Mouse (Mus musculus): ENCODE measurements around the gene Pde1b.

The Pde1b gene

DNA sequence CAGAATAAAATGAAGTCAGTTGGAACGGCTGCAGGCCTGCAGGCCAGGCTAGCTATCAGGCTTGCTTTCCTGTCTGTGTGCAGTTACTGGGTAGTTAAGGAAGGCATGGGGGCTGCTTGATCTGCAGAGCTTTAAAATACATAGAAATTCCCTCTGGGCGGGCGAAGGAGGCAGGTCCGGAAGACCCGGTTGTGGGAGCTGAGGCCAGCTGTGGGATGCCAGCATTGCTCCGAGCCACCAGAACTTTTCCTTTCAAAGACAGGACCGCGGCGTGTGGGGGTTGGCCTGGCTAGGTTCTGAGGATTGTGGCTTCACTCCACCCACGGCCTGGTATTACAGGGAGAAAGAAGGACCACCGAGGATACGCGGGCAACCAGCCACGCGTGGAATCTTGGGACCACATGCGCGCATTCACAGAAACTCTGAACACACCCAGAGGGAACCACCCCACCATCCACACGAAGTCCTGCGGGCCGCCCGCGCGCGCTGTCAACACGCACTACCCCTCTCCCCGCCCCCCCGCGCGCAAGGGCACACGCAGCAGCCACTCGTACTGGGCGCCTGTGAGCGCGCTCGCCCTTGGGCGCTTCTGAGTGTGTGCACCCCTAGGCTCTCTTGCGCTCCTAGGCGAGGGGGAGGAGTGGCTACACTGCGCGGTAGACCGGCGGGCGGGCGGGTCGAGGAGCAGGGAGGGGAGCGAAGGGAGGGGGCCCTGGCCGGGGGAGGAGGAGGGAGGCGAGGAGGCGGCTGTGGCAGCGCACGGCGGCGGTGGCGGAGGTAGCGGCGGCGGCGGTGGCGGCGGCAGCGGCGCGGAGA, at the start of gene Pde1b:
TSS of gene Pde1b (plus strand) at position 600 of the 816 bp plus-strand sequence.
- no peak for DNase-seq (ENCODE audit: low read depth, low spot score)

DNA sequence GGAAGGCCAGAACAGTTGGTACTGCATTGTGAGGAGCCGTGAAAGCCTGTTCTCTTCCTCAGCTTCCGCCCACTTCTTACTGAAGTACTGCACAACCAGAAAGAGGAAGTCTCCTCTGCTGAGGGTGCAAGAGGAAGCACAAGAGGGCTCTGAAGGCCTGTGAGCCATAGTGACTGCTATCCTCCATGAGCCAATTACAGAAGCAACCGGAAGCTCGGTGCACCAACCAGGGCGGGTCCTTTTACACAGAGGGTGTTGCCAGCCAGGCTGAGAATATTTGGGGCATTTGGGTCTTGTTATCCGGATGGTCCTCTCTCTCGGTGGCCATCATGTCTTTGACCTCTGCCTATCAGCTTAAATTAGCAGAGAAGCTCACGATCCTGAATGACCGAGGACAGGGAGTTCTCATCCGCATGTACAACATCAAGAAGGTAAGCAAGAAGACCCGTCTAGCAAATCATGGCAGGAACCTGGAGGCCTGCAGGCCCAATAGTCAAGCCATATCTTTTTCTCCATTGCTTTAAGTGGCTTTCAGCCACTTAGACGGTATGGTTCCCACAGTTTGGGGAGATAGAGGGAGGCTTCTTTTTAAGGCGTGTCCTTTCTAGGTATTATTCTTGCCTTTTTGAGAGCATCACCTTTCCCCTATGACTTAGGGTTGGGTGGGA, 49.1 kb upstream of the Pde1b start, which contains the start of gene Nckap1l:
TSS of gene Nckap1l (plus strand) at position 244 of the 668 bp plus-strand sequence.
- DNase-seq (ENCODE audit: low read depth, low spot score): no peak

DNA sequence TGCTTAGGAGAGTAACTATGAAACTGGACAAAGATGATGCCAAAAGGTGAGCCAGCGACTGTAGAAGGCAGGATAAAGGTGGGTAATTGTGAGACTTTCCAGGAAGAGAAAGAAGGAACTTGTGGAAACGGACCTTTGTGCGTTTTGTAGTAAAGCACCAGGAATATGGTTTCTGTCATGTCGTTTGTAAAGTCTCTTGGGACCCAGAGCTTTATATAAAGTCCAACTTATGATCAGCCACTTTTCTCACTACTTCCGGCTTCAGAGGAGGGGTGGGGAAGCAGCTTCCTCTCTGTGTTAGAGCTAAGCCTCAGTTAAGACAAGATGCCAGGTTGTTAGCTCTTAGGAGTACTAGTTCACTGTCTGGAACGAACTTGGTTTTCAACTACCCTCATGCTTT, 48.4 kb upstream of the Pde1b start:
- DNase-seq (ENCODE audit: low read depth, low spot score): no peak

DNA sequence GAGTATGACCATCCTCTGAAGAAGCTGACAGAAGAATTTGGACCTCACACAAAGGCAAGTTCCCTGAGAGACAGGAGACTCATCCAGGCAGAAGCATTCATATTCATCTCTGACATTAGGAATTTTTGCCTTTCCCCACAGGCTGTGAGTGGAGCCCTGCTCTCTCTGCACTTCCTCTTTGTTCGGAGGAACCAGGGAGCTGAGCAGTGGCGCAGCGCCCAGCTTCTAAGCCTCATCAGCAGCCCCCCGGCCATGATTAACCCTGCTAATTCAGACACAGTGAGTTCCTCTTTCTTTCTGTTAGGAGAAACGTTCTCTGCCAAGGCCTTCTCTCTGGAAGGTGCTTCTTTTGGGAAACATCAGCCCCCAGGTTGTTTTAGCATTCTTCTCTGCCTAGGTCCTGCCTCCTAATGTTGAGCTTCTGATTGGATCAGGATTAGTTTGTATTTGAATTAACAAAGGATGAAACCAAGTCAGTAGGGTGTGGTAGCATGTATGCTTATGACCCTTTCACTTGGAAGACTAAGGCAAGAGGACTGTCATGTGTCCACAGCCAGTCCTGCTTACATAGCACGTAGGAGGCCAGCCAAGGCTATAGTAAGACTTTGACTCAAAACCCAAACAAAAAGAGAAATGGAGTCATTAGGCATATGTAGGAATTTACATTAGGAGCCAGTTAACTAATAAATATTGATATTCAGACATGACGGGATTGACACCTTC, 40.1 kb upstream of the Pde1b start:
- no peak for DNase-seq (ENCODE audit: low read depth, low spot score)

DNA sequence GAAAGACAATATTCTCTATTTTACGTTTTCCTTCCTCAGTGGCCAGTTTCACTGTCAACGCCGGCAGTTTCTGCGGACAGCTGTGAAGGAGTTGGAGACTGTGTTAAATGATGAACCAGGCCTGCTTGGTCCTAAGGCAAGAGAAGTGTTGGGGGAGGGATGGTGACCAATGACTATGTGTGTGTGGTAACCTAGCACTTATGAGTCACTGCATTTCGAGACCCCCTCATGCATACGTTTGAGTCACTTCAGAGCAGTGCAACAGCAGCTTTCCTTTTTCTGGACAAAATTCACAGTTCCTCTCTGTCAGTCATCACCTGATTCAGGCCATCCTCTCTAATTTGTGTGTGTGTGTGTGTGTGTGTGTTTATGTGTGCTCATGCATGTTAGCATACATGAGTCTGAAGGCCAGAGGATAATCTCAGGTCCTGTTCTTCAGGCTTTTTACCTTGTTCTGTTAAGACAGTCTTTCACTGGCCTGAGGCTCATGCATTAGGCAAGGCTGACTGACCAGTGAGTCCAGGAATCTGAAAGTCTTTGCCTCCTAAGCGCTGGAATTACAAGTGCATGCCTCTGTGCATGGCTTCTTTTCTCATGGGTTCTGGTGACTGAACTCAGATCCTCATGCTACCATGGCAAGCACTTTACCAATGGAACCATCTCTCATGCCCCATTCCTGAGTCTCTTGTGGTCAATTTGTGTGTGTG, 31.2 kb upstream of the Pde1b start:
- no peak for DNase-seq (ENCODE audit: low read depth, low spot score)

DNA sequence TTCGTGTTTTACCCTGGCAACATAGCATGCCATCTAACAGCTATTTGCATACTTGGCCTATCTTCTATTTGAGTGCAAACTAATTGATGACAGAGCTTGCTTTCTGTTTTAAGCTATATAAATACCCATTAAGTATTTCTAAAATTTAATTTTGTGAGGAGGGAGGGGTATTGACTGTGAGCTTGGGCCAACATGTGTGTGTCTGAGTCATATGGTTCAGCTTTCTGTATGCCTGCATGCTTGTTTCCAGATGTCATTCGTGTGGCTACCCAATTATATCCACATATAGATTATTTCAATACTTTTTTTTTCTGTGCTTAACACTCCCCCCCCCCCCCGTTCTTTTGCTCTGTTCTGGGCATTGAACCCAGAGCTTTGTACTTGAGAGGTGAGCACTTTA, 30.6 kb upstream of the Pde1b start:
- no peak for DNase-seq (ENCODE audit: low read depth, low spot score)

DNA sequence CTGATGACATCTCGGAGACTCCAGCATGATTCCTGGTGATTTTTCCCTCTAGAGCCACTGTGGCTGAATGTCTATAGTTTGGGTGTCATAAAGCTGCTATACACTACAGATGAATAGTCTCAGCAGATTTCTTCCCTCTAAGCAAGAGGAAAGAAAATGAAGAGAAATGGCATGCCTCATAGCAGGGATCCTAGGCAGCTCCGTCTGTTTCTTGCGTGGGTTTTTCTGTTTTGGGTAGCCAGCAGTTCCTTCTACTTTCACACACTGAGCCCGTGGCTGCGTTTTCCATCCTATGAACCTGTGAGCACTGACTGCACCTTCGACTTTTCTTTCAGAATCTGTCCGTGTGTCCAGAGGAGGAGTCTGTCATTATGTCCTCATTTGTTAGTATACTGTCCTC, 29.7 kb upstream of the Pde1b start:
- DNase-seq (ENCODE audit: low read depth, low spot score): no peak

DNA sequence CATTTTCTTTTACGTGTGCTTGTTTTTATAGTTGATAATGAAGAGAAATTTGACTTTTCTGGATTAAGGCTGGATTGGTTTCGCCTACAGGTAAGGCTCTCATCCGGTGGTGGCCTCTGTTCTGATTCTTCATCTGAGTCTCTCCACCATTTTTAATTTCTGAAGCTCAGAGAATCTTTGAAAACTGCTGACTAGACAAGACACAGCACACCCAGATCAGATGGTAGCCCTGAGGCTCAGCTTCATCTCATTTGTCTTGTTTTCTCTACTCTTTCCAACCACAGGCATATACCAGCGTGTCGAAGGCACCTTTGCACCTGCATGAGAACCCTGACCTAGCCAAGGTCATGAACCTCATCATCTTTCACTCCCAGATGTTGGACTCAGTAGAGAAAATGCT, 29.1 kb upstream of the Pde1b start:
- no peak for DNase-seq (ENCODE audit: low read depth, low spot score)

DNA sequence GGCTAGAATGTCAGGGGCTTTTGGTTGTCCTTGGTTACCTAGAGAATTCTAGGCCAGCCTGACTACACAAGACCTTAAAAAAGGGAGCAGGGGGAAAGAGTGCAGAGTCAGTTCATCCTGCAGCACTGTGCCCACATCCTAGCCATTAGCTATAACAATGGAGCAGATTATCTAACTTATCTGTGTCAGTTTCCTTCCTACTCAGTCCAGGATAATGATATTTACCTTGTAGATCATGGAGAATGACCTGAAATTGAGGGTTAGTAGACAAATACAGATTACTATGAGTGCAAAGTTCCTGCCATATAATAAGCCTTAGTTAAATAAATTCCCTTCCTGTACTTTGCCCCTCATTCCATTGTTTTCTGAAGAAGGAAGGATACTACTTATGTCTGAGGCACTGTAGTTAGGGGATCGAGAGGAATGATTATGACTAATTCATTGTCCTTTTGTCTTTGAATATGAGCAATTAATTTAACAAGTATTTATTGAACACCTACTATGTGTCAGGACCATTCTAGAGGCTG, 23.7 kb upstream of the Pde1b start:
- no peak for DNase-seq (ENCODE audit: low read depth, low spot score)

DNA sequence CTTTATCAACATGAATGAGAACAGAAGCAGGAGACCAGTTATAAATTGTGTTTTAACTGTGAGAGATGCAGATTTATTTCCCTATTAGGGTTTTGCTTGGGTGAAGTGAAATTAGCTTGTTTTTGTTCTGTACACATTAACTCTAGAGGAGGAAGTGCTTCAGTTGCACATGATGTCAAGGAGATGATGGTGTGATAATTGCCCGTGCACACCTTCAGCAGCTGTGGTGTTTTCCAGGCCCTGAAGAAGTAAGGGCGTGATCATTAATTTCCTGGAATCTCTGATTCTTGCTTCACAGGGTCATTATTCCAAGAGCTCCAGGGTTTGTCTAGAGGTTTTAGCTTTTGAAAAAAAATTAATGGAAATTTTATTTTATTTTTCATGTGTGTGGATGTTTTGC, 22.7 kb upstream of the Pde1b start:
- DNase-seq (ENCODE audit: low read depth, low spot score): no peak

DNA sequence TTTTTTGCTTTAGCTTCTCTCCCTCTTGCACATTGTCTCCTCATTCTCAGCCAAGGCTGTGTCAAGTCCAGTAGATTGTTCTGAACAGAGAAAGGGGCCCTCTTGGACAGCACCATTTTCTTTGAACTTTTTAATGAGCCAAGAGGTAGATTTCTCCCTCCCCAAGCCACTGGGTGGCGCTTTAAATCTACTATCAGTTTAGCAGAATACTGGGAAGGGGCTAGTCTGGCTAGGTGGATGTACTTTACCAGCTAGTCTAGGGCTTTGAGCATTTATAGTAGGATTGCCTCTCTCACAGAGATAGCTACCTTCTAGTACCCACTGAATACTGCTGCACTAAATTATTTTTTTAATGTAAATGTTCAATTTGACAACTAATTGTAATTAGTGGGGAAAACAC, 20.3 kb upstream of the Pde1b start:
- no peak for DNase-seq (ENCODE audit: low read depth, low spot score)

DNA sequence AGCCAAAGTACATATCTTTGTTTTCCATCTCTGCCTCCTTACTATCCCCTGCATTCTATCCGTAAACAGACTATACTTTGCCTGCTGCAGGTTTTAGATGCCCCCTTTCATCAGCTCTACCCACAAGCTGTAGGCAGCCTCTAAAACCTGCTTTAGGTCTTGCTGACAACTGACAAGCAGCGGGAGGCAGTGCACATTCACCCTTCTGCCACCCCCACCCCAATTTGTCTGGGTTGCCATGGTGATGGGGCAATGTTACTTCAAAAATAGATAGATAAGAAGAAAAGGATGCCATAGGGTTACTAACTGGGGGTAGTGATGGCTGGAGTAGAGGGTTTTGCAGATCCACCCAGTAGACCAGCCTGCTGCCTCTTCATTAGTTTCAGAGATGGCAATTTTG, 18.3 kb upstream of the Pde1b start:
- DNase-seq (ENCODE audit: low read depth, low spot score): no peak

DNA sequence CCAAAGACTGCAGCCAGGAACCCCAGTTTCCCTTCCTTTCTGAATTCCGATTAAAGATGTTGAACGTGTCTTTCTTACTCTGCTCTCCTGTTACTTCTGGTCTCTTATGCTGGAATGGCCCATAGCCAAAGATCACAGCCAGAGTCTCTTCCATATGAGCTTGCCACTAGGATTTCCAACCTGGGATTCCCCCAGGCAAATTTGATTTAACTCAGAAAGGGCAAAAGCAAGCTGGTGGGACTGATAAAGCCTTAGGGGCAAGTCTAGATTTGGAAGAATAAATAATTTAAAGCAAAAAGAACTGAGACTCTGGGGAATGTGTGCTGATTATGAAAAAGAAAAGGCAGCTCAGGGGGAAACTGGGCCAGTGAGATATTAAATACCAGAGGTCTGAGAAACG, 17.7 kb upstream of the Pde1b start:
- no peak for DNase-seq (ENCODE audit: low read depth, low spot score)

DNA sequence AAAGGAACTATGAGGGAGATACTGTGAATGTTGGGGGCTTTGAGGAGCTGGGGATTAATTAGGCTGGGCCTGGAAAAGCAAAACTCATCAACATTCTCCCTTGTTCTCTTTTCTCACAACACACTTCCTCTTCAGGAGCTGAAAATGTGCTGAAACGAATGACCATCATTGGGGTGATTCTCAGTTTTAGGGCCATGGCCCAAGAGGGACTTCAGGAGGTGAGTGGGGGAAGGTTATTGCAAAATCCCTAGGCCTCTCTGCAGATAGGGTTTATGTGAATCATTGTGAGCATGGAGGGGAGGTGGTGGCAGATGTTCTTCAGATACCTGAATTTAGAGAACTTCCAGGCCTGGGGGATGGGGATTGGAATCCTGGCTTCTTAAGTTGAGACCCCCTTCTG, 16.2 kb upstream of the Pde1b start:
- DNase-seq (ENCODE audit: low read depth, low spot score): no peak

DNA sequence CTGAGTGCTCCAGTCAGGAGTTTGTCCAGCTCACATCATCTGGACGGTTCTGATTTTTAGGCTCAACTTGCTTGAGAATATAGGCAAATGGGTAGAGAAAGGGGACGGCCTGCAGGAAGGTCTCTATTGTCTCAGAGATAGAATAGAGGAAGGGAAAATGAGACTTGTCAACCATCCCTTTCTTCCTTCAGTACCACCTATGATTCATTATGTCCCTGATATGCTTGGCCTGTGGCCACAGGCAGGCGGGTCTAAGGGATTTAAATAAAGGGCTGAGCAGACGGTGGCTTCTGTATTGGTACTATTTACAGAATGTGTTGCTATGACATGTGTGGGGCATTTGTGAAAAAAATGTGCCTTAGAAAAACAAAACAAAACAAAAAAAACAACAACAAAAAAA, 14.5 kb upstream of the Pde1b start:
- DNase-seq (ENCODE audit: low read depth, low spot score): no peak

DNA sequence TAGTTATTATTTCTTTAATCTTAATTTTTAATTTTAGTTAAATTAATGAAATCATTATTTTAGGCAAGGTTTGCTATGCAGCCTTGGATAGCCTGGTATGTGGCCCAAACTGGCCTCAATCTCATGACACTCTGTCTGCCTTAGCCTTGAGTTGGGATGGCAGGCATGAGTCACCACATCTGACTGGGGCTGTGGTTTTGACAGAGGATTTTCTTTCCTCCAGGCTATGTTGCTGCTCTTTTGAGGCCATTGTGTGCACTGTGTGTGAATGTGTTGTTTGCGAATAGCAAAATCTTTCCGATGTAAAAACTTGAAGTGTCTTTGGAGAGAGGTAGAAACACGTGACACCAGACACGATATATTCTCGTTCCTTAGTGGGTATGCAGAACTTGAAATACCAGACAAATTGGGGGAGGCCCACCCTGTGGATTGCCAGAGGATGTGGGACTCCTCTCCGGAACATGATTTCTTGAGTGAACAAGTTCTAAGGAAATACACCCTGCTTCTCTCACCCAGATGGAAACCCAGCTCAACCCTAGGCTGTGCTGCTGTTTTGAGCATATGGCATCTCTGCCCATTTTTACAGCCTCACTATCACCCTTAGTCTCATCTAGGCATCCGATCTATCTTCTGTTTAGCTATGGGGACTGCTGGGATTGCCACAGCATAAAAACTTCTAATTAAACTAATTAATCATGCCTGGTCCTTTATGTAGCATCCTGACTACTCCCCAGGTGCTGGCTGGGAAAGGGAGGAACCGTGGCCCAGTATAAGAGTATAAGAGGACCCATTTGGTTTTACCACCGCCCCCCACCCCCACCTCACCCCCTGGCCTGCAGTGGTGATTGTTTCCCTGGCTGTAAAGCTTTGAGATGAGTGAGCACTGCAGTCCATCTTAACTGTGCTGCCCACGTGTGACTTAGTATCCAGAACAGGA, 6.4 kb upstream of the Pde1b start:
- DNase-seq (ENCODE audit: low read depth, low spot score): no peak

DNA sequence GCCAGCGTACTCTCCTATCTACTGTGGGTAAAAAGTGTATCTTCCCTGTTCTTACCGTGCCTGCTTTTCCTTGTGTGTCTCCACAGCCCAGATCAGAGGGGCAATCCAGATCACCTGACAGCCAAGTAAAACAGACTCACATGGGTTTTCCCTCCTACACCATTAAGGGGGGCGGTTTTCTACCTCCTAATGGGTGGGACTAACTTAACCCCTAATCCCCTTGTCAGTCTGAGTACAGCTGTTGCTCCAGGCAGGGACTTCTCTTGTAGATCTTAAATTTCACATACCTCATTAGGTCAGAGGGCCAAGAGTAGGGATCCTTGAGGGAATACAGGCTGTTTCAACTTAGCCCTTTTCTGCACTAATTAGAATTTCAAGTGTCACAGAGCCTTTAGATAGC, 4.7 kb upstream of the Pde1b start:
- DNase-seq (ENCODE audit: low read depth, low spot score): no peak

DNA sequence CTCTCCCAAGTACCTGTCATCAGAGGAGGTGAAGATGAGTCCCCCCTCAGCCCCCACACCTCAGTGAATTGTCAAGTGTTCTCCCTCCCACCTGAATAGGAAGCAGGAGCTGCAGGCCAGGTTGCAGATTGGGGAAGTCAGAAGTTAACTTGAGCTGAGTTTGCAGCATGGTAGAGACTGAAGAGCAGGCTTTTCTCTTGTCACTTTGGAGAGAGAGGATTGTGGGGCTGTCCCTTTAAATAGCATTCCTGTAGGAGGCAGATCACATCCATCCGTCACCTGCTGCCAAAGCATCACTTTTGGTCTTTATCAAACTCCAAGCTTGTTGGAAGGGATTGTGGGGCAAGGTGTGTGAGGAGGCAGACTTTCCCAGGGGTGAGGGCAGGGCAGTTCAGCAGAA, 2.1 kb upstream of the Pde1b start:
- DNase-seq (ENCODE audit: low read depth, low spot score): no peak

DNA sequence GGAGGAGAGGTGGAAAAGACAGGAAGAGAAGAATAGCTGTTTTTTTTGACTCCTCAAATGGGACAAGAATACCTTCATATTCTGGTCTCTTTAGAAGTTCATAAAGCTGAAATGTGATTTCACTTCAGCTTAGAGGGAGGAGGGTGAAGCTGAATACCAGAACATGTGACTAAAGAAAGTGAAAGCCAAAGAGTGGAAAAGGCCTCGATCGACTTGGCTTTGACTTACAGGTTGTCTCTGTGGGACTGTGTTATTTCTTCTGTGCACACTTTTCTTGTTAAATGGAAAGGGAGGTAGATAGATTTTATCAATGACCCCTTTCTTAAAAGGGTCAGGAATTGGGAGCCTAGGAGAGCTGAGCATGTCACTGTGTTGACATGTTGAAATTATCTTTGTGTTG, 1.6 kb upstream of the Pde1b start:
- no peak for DNase-seq (ENCODE audit: low read depth, low spot score)

DNA sequence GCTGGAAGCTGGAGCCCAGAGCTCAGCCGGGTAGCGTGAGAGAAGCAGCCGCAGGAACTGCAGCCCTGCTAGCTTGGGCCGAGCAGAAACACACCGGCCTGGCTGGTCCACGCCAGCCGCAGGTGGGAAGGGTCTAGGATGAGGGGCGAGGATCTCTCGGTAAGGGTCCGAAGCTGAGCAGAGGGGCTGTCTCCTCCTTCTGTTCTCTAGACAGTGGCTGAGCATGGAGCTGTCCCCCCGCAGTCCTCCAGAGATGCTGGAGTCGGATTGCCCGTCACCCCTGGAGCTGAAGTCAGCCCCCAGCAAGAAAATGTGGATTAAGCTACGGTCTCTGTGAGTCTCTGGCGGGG, 392 bp downstream of the Pde1b start:
- DNase-seq (ENCODE audit: low read depth, low spot score): no peak

DNA sequence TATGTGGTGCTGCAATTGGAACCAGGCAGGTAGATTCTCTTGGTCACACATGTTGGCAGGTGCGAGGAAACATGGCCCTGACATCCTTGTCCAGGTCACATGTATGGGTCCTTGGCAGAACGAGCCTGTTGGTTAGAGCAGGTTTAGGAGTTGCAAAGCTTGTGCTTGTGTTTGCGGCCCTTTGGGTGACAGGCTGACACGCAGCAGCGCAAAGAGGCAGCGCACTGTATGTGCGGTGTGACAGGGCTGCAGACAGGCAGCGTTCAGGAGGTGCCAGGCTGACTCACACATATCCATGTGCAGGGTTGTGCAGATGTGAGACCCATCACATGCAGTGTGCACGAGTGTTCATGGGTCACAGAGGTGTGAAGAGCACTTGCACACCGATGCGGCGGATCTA, 826 bp downstream of the Pde1b start:
- DNase-seq (ENCODE audit: low read depth, low spot score): no peak

Measured in embryo, embryonic 11.5 days (tissue).